Mouse (Mus musculus): ENCODE results near the gene Depp1.
"Not testable (repeated sequence)": the region's sequence is repeated elsewhere in the genome, so short reads cannot be mapped to it uniquely, and the experiment has no call there.

The Depp1 gene

GRCm38 (mm10) chr6:116650406-116650805 lies at the start of gene Depp1:
TSS of gene Depp1 (plus strand) at chr6:116650609.
- no peak for DNase-seq (ENCODE audit: low spot score in 2 of 2)

- not testable (repeated sequence) for DNase-seq (ENCODE audit: low spot score in 2 of 2)
These were observed 49.4 kb upstream of the Depp1 start for GRCm38 (mm10) chr6:116600969-116601368.

- no peak for DNase-seq (ENCODE audit: low spot score in 2 of 2)
These were observed 43.2 kb upstream of the Depp1 start for GRCm38 (mm10) chr6:116607230-116607629.

GRCm38 (mm10) chr6:116615719-116616118 lies 34.7 kb upstream of the Depp1 start:
- DNase-seq (ENCODE audit: low spot score in 2 of 2) = no peak

- DNase-seq (ENCODE audit: low spot score in 2 of 2) = no peak
These were observed 32.3 kb upstream of the Depp1 start for GRCm38 (mm10) chr6:116618073-116618472.

GRCm38 (mm10) chr6:116621318-116622023 lies 28.9 kb upstream of the Depp1 start:
- no peak for DNase-seq (ENCODE audit: low spot score in 2 of 2)

- DNase-seq (ENCODE audit: low spot score in 2 of 2) = not testable (repeated sequence)
These were observed 24.0 kb upstream of the Depp1 start for GRCm38 (mm10) chr6:116626417-116626816.

- no peak for DNase-seq (ENCODE audit: low spot score in 2 of 2)
These were observed 22.3 kb upstream of the Depp1 start for GRCm38 (mm10) chr6:116628095-116628494.

GRCm38 (mm10) chr6:116628539-116629171 lies 21.8 kb upstream of the Depp1 start, which contains the start of gene Zfp422:
TSS of gene Zfp422 (minus strand) at chr6:116628999.
- peak; percentile 53 to 60 for DNase-seq (ENCODE audit: low spot score in 2 of 2)

- DNase-seq (ENCODE audit: low spot score in 2 of 2) = no peak
These were observed 20.6 kb upstream of the Depp1 start for GRCm38 (mm10) chr6:116629766-116630165.

GRCm38 (mm10) chr6:116632129-116632528 lies 18.3 kb upstream of the Depp1 start:
- peak; percentile 70 to 74 for DNase-seq (ENCODE audit: low spot score in 2 of 2)

GRCm38 (mm10) chr6:116633741-116634695 lies 16.4 kb upstream of the Depp1 start:
- DNase-seq (ENCODE audit: low spot score in 2 of 2) = no peak

GRCm38 (mm10) chr6:116635251-116636180 lies 14.9 kb upstream of the Depp1 start:
- DNase-seq (ENCODE audit: low spot score in 2 of 2) = no peak

- no peak for DNase-seq (ENCODE audit: low spot score in 2 of 2)
These were observed 13.7 kb upstream of the Depp1 start for GRCm38 (mm10) chr6:116636581-116637235.

GRCm38 (mm10) chr6:116637496-116637895 lies 12.9 kb upstream of the Depp1 start:
- no peak for DNase-seq (ENCODE audit: low spot score in 2 of 2)

- no peak for DNase-seq (ENCODE audit: low spot score in 2 of 2)
These were observed 11.5 kb upstream of the Depp1 start for GRCm38 (mm10) chr6:116638871-116639270.

GRCm38 (mm10) chr6:116639663-116640062 lies 10.7 kb upstream of the Depp1 start:
- DNase-seq (ENCODE audit: low spot score in 2 of 2) = no peak

- no peak for DNase-seq (ENCODE audit: low spot score in 2 of 2)
These were observed 7.5 kb upstream of the Depp1 start for GRCm38 (mm10) chr6:116642942-116643341.

GRCm38 (mm10) chr6:116643881-116644280 lies 6.5 kb upstream of the Depp1 start:
- no peak for DNase-seq (ENCODE audit: low spot score in 2 of 2)

- no peak for DNase-seq (ENCODE audit: low spot score in 2 of 2)
These were observed 6.1 kb upstream of the Depp1 start for GRCm38 (mm10) chr6:116644335-116644734.

Data from natural killer cell, adult 2 months (primary cell).